Mouse (Mus musculus): ENCODE results near the gene Efr3b.

GRCm38 (mm10) chr12:4065498-4065897 lies 26.8 kb upstream of the Efr3b start:
- TF ChIP-seq CTCF (IDR thresholded peaks at IDR 0.05; ENCODE audit: low read depth, low read length) (no peak), POLR2A (IDR thresholded peaks at IDR 0.05; ENCODE audit: borderline replicate concordance, low read depth, low read length) (no peak)
